Mouse (Mus musculus) brain, adult 10 weeks (tissue): Measurements from ENCODE around the gene Cldn2. TPM values are rescaled to one million over a fixed set of nuclear protein-coding genes. Genes with fewer than 3 reads are reported as not detected.

Experiments used
- polyA plus RNA-seq: library from polyadenylated mRNA; stranded (reverse); fragments of 350-450 nt; fragmentation: Illumina TruSeq; extraction: RNeasy Lipid Tissue Mini Kit (QIAGEN cat#74804); gene quantifications from one replicate; pipeline ENCODE4 v1.2.3, GENCODE M21; 2015; ENCODE audit warnings: low read depth, low replicate concordance

The Cldn2 gene
- 2.4 TPM for polyA plus RNA-seq

DNA sequence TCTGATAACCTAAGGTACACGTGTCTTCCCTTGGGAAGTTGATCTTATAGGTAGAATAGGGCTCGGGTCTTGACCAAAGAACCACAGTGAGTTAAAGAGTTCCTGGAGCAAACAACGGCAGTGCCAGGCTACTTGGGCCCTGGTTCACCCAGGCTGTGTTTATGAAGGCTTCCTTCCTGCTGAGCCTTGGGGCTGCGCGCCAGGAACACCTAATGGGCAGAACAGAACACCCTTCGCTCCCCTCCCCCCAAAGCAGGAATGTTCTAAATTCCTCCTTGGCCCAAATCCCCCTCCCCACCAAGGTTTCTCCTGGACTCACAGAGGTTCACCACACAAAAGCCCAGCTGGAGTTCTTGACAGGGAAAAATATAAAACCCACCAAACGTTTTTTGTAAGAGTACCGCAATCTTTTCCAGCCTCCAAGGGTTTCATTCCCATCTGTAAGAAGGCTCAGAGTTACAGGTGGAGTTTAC, at the start of gene Cldn2:
TSS of gene Cldn2 (plus strand) at position 423 of the 473 bp plus-strand sequence.

DNA sequence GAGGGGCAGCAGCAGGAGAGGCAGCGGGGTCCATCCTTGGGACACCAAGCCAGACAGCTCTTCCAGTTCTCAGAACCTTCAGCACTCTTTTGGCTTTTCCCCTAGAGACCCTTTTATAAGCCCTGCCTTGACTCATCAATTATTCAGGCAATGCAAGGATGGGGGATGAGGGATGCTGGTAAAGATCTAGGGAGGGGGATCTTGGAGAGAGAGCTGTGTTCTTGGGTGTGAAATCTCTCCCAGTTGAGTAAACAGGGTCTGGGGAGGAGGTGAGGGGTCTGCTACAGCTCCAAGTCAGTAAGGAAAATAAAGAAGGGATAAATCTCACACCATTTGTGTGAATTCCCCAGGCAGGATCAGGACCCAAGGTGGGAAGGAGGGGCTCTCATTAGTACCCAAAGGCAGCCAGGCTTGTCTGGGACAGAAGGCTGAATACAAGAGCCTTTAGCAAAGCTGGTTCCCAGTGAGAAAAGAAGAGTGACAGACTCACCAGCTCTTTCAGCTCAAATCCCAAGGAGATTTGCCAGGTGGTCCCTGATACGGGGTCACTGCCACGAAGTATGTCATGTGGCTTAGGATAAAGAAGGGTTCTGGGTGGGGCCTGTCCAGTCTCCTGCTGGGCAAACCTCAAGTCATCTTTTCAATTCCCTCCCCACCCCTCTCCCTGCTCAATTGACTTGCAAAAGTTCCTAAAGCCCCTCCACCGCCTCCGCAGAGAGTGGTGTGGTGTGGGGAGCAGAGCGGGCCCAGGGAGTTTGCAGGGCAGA, 18.2 kb upstream of the Cldn2 start, which contains the start of gene Ripply1:
TSS of gene Ripply1 (minus strand) at position 76 of the 767 bp plus-strand sequence.

Other genes starting within 250 kb of the Cldn2 start
- gene Rnf128, start 237.5 kb upstream of the Cldn2 start, polyA plus RNA-seq: 17.1 TPM
- 4.5 TPM for gene Tbc1d8b, start 115.8 kb upstream of the Cldn2 start, polyA plus RNA-seq
- gene Gm15013, start 86.3 kb upstream of the Cldn2 start, polyA plus RNA-seq: not detected
- not detected for gene Ripply1, start 18.5 kb upstream of the Cldn2 start, polyA plus RNA-seq
- 4.3 TPM for gene Morc4, start 70.8 kb downstream of the Cldn2 start, polyA plus RNA-seq
- gene Rbm41, start 197.8 kb downstream of the Cldn2 start, polyA plus RNA-seq: 5.5 TPM